ENCODE assay signal across 22 mouse cellular contexts in genomic region chr3:117265790-117266189, GRCm38 (mm10).
DNase-seq lines count a peak whose midpoint lies in the region; ATAC-seq and TF ChIP-seq lines count a peak whose summit lies in the region.
"Had no signal": no experiment of that assay in that cellular context is flagged by ENCODE, and none has a peak within 500 bp of the region (broad histone marks: within the 10 kb centered on the region; RNA-seq: fewer than 3 reads in every experiment).

No protein-coding gene starts in this region.

- no peak overlapping the region for H3K27ac ChIP-seq in liver, embryonic 12.5 days
- H3K27ac ChIP-seq: forebrain, embryonic 10.5 days; hindbrain, postnatal 0 days; kidney, embryonic 15.5 days; limb, embryonic 12.5 days had no signal

- H3K4me1 ChIP-seq in liver, embryonic 12.5 days = no peaks in the 10 kb centered on the region
- H3K4me1 ChIP-seq: forebrain, embryonic 10.5 days; kidney, embryonic 15.5 days; limb, embryonic 12.5 days had no signal

- intact Hi-C loops in left cerebral cortex, postnatal 4 days (cut with DNase I) = no loop called here

- H3ac ChIP-seq in myocyte (ENCODE audit: control insufficient read depth, insufficient read length) = no peak overlapping the region

- DNase-seq in left cerebral cortex, adult 11 months (ENCODE audit: low spot score) = peak; percentile 47
- no peak for DNase-seq in left cerebral cortex, postnatal 4 days
- DNase-seq in Muller cell, postnatal 12 days (ENCODE audit: inconsistent ontology term) = peak; percentile 3
- DNase-seq in frontal cortex, postnatal 36 days (ENCODE audit: low spot score in 2 of 2) = peak; percentile 58 to 66
- no peak for DNase-seq in embryo, embryonic 9.5 days (ENCODE audit: extremely low spot score)
- DNase-seq: adrenal gland, postnatal 25 days; cerebellum, adult 9-11 months; gastrocnemius, postnatal 10 days; heart, adult 11 months; kidney, postnatal 36 days; lung, adult 2 months; lung, postnatal 14 days had no signal

- no peaks in the 10 kb centered on the region for H3K79me2 ChIP-seq in myocyte (ENCODE audit: control insufficient read depth, insufficient read depth)

- 68% methylated on average over 9 of the region's 9 CpGs for WGBS in liver, embryonic 12.5 days (ENCODE audit: insufficient replicate concordance)

- H3K4me3 ChIP-seq in myocyte = no peak overlapping the region
- no peak overlapping the region for H3K4me3 ChIP-seq in liver, embryonic 12.5 days
- H3K4me3 ChIP-seq: forebrain, embryonic 10.5 days; kidney, embryonic 15.5 days; limb, embryonic 12.5 days had no signal

- no peaks in the 10 kb centered on the region for H3K9me3 ChIP-seq in liver, embryonic 12.5 days (replicated peaks)
- H3K9me3 ChIP-seq: forebrain, embryonic 10.5 days; kidney, embryonic 15.5 days; limb, embryonic 12.5 days had no signal

- no peaks in the 10 kb centered on the region for H3K36me3 ChIP-seq in myocyte (ENCODE audit: control insufficient read depth, insufficient read depth)
- no peaks in the 10 kb centered on the region for H3K36me3 ChIP-seq in liver, embryonic 12.5 days
- H3K36me3 ChIP-seq: forebrain, embryonic 10.5 days; kidney, embryonic 15.5 days; limb, embryonic 12.5 days had no signal

- TF ChIP-seq POLR2A in myocyte (IDR thresholded peaks at IDR 0.05; ENCODE audit: insufficient read length, low read depth) = no peak

- ATAC-seq in liver, embryonic 12.5 days = no peak
- ATAC-seq: hindbrain, postnatal 0 days; intestine, embryonic 16.5 days had no signal

- H3K4me2 ChIP-seq in myocyte (ENCODE audit: low read depth) = peak overlapping the region; percentile 44
- H3K4me2 ChIP-seq in liver, embryonic 12.5 days = no peak overlapping the region
- H3K4me2 ChIP-seq: heart, embryonic 11.5 days; kidney, embryonic 15.5 days; limb, embryonic 12.5 days; liver, embryonic 11.5 days; midbrain, embryonic 11.5 days had no signal

- no peaks in the 10 kb centered on the region for H3K27me3 ChIP-seq in myocyte (ENCODE audit: control insufficient read depth, insufficient read depth, insufficient read length)
- H3K27me3 ChIP-seq in liver, embryonic 12.5 days (replicated peaks) = no peaks in the 10 kb centered on the region
- H3K27me3 ChIP-seq: kidney, embryonic 15.5 days; limb, embryonic 12.5 days had no signal

- H3K9ac ChIP-seq in liver, embryonic 12.5 days = no peak overlapping the region
- H3K9ac ChIP-seq: kidney, embryonic 15.5 days; limb, embryonic 12.5 days had no signal

TF ChIP-seq in myocyte, 11 proteins besides CTCF, POLR2A, EP300 and RAD21:
- TF ChIP-seq MYOD1 (IDR thresholded peaks at IDR 0.05; ENCODE audit: control insufficient read depth in 1 of 3, insufficient read length in 2 of 3, low read depth in 2 of 3) = no peak
- TF ChIP-seq TCF12 (IDR thresholded peaks at IDR 0.05; ENCODE audit: insufficient read depth, poor library complexity, severe bottlenecking) = no peak
- no peak for TF ChIP-seq USF1 (IDR thresholded peaks at IDR 0.05; ENCODE audit: low read depth)
- TF ChIP-seq CEBPB (IDR thresholded peaks at IDR 0.05; ENCODE audit: insufficient read depth, poor library complexity, severe bottlenecking) = no peak
- TF ChIP-seq SRF (IDR thresholded peaks at IDR 0.05; ENCODE audit: control insufficient read depth, insufficient read length, low read depth) = no peak
- no peak for TF ChIP-seq TCF3 (IDR thresholded peaks at IDR 0.05; ENCODE audit: insufficient read length, low read depth)
- no peak for TF ChIP-seq MAX (IDR thresholded peaks at IDR 0.05; ENCODE audit: low read depth)
- no peak for TF ChIP-seq POLR2AphosphoS2 (IDR thresholded peaks at IDR 0.05; ENCODE audit: insufficient read length, low read depth)
- no peak for TF ChIP-seq E2F4 (IDR thresholded peaks at IDR 0.05; ENCODE audit: insufficient read depth)
- no peak for TF ChIP-seq REST (IDR thresholded peaks at IDR 0.05; ENCODE audit: insufficient read depth, insufficient read length)
- no peak for TF ChIP-seq MYOG (IDR thresholded peaks at IDR 0.05; ENCODE audit: control insufficient read depth in 1 of 3, insufficient read depth in 1 of 3, insufficient read length in 2 of 3, low read depth in 2 of 3)
TF ChIP-seq in myocyte: peak in this region for 0.

Comparison
In these comparisons a context has a peak if more than half of its experiments do, and no peak if none do; other contexts are left out.
1. DNase-seq: peak in left cerebral cortex, adult 11 months (single experiment), Muller cell, postnatal 12 days (single experiment) and frontal cortex, postnatal 36 days (2 of 2); none in left cerebral cortex, postnatal 4 days (single experiment) and embryo, embryonic 9.5 days (single experiment).